Mouse (Mus musculus): ENCODE measurements around the gene Gucy2d. TPM values are rescaled to one million over a fixed set of nuclear protein-coding genes. Genes with fewer than 3 reads are reported as not detected.

Gene Gucy2d
- polyA plus RNA-seq (2012; rRNA removed) = 0.11 TPM in 1 of 2 replicates, not detected in the other

GRCm38 (mm10) chr7:98439956-98440466 lies at the start of gene Gucy2d:
Gucy2d (plus strand) TSS chr7:98440416.
- TF ChIP-seq POLR2A (IDR thresholded peaks at IDR 0.05; ENCODE audit: borderline replicate concordance, extremely low read depth, insufficient read depth, insufficient read length, poor library complexity, severe bottlenecking) (no peak), CTCF (IDR thresholded peaks at IDR 0.05; ENCODE audit: borderline replicate concordance, extremely low read depth, insufficient read depth, insufficient read length) (no peak)
- DNase-seq (ENCODE audit: low read depth) = no peak

- no peak for TF ChIP-seq POLR2A (IDR thresholded peaks at IDR 0.05; ENCODE audit: borderline replicate concordance, extremely low read depth, insufficient read depth, insufficient read length, poor library complexity, severe bottlenecking)
- TF ChIP-seq CTCF (IDR thresholded peaks at IDR 0.05; ENCODE audit: borderline replicate concordance, extremely low read depth, insufficient read depth, insufficient read length) = no peak
- DNase-seq (ENCODE audit: low read depth) = no peak
Observed at GRCm38 (mm10) chr7:98390486-98390885, 49.7 kb upstream of the Gucy2d start.

GRCm38 (mm10) chr7:98391351-98391936 lies 48.8 kb upstream of the Gucy2d start:
- DNase-seq (ENCODE audit: low read depth) = peak; percentile 86
- TF ChIP-seq POLR2A (IDR thresholded peaks at IDR 0.05; ENCODE audit: borderline replicate concordance, extremely low read depth, insufficient read depth, insufficient read length, poor library complexity, severe bottlenecking) (no peak), CTCF (IDR thresholded peaks at IDR 0.05; ENCODE audit: borderline replicate concordance, extremely low read depth, insufficient read depth, insufficient read length) (no peak)

GRCm38 (mm10) chr7:98392466-98393201 lies 47.6 kb upstream of the Gucy2d start:
- TF ChIP-seq POLR2A (IDR thresholded peaks at IDR 0.05; ENCODE audit: borderline replicate concordance, extremely low read depth, insufficient read depth, insufficient read length, poor library complexity, severe bottlenecking) (no peak), CTCF (IDR thresholded peaks at IDR 0.05; ENCODE audit: borderline replicate concordance, extremely low read depth, insufficient read depth, insufficient read length) (no peak)
- no peak for DNase-seq (ENCODE audit: low read depth)

- DNase-seq (ENCODE audit: low read depth) = peak; percentile 79
- TF ChIP-seq CTCF (IDR thresholded peaks at IDR 0.05; ENCODE audit: borderline replicate concordance, extremely low read depth, insufficient read depth, insufficient read length) (no peak), POLR2A (IDR thresholded peaks at IDR 0.05; ENCODE audit: borderline replicate concordance, extremely low read depth, insufficient read depth, insufficient read length, poor library complexity, severe bottlenecking) (no peak)
Observed at GRCm38 (mm10) chr7:98402582-98403574, 37.3 kb upstream of the Gucy2d start.

- TF ChIP-seq POLR2A (IDR thresholded peaks at IDR 0.05; ENCODE audit: borderline replicate concordance, extremely low read depth, insufficient read depth, insufficient read length, poor library complexity, severe bottlenecking) (no peak), CTCF (IDR thresholded peaks at IDR 0.05; ENCODE audit: borderline replicate concordance, extremely low read depth, insufficient read depth, insufficient read length) (no peak)
- peak; percentile 83 for DNase-seq (ENCODE audit: low read depth)
Observed at GRCm38 (mm10) chr7:98403996-98404395, 36.2 kb upstream of the Gucy2d start.

GRCm38 (mm10) chr7:98407615-98408014 lies 32.6 kb upstream of the Gucy2d start:
- TF ChIP-seq CTCF (IDR thresholded peaks at IDR 0.05; ENCODE audit: borderline replicate concordance, extremely low read depth, insufficient read depth, insufficient read length) (no peak), POLR2A (IDR thresholded peaks at IDR 0.05; ENCODE audit: borderline replicate concordance, extremely low read depth, insufficient read depth, insufficient read length, poor library complexity, severe bottlenecking) (no peak)
- DNase-seq (ENCODE audit: low read depth) = no peak

- TF ChIP-seq POLR2A (IDR thresholded peaks at IDR 0.05; ENCODE audit: borderline replicate concordance, extremely low read depth, insufficient read depth, insufficient read length, poor library complexity, severe bottlenecking) = no peak
- no peak for TF ChIP-seq CTCF (IDR thresholded peaks at IDR 0.05; ENCODE audit: borderline replicate concordance, extremely low read depth, insufficient read depth, insufficient read length)
- DNase-seq (ENCODE audit: low read depth) = no peak
Observed at GRCm38 (mm10) chr7:98413115-98413514, 27.1 kb upstream of the Gucy2d start.

GRCm38 (mm10) chr7:98415550-98415949 lies 24.7 kb upstream of the Gucy2d start:
- DNase-seq (ENCODE audit: low read depth) = no peak
- no peak for TF ChIP-seq POLR2A (IDR thresholded peaks at IDR 0.05; ENCODE audit: borderline replicate concordance, extremely low read depth, insufficient read depth, insufficient read length, poor library complexity, severe bottlenecking)
- no peak for TF ChIP-seq CTCF (IDR thresholded peaks at IDR 0.05; ENCODE audit: borderline replicate concordance, extremely low read depth, insufficient read depth, insufficient read length)

- DNase-seq (ENCODE audit: low read depth) = no peak
- TF ChIP-seq CTCF (IDR thresholded peaks at IDR 0.05; ENCODE audit: borderline replicate concordance, extremely low read depth, insufficient read depth, insufficient read length) (no peak), POLR2A (IDR thresholded peaks at IDR 0.05; ENCODE audit: borderline replicate concordance, extremely low read depth, insufficient read depth, insufficient read length, poor library complexity, severe bottlenecking) (no peak)
Observed at GRCm38 (mm10) chr7:98416020-98416419, 24.2 kb upstream of the Gucy2d start.

All from brain, embryonic 14.5 days (tissue).